Mouse (Mus musculus): Measurements from ENCODE around the gene Agbl4. TPM values are rescaled to one million over a fixed set of nuclear protein-coding genes. Genes with fewer than 3 reads are reported as not detected.

The Agbl4 gene
- polyA plus RNA-seq, 1 experiment = not detected

- Histone ChIP-seq H3K36me3 (ENCODE audit: control insufficient read depth) (no peaks in the 10 kb centered on the region), H3K9me3 (ENCODE audit: control insufficient read depth, low read length) (peaks cover 9% of the 10 kb centered on the region), H3K4me1 (ENCODE audit: control insufficient read depth) (peaks cover 23% of the 10 kb centered on the region), H3K27me3 (ENCODE audit: control insufficient read depth) (no peaks in the 10 kb centered on the region; the same call in 1 of the 2 replicates), H3K4me3 (replicated peaks) (no peak overlapping the region)
- TF ChIP-seq TAL1 (IDR thresholded peaks at IDR 0.05; ENCODE audit: low read length) (no peak), GATA1 (IDR thresholded peaks at IDR 0.05; ENCODE audit: low read length) (no peak)
Measured at GRCm38 (mm10) chr4:111520006-111520405, 1122.5 kb downstream of the Agbl4 start.

DNA sequence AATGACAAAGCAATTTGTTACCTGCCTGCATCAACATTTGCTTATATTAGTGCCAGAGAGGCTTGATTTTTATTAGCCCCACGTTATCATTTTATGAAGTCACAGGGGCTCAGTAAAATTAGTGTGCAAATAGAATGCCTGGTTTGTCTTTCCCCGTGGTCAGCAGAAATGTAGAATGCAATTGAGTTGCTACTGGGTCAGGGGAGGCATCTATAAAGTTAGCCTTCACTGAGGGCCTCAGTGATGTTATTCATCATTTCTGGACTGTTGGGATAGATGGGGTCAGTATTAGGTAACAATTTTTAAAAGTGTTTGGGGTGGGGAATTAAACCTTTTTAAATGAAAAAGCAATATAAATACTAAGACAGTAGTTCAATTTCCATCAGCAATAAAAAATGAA, 1125.5 kb downstream of the Agbl4 start:
- Histone ChIP-seq H3K27me3 (ENCODE audit: control insufficient read depth) (no peaks in the 10 kb centered on the region; the same call in none of the 2 replicates), H3K9me3 (ENCODE audit: control insufficient read depth, low read length) (no peaks in the 10 kb centered on the region), H3K4me3 (replicated peaks) (no peak overlapping the region), H3K36me3 (ENCODE audit: control insufficient read depth) (no peaks in the 10 kb centered on the region), H3K4me1 (ENCODE audit: control insufficient read depth) (peaks cover 7% of the 10 kb centered on the region)
- TF ChIP-seq TAL1 (IDR thresholded peaks at IDR 0.05; ENCODE audit: low read length) = no peak
- no peak for TF ChIP-seq GATA1 (IDR thresholded peaks at IDR 0.05; ENCODE audit: low read length)

GRCm38 (mm10) chr4:111528961-111529360, 1131.5 kb downstream of the Agbl4 start:
- Histone ChIP-seq H3K27me3 (ENCODE audit: control insufficient read depth) (no peaks in the 10 kb centered on the region; the same call in 1 of the 2 replicates), H3K4me3 (replicated peaks) (no peak overlapping the region), H3K36me3 (ENCODE audit: control insufficient read depth) (no peaks in the 10 kb centered on the region), H3K9me3 (ENCODE audit: control insufficient read depth, low read length) (no peaks in the 10 kb centered on the region), H3K4me1 (ENCODE audit: control insufficient read depth) (peaks cover 41% of the 10 kb centered on the region)
- no peak for TF ChIP-seq TAL1 (IDR thresholded peaks at IDR 0.05; ENCODE audit: low read length)
- TF ChIP-seq GATA1 (IDR thresholded peaks at IDR 0.05; ENCODE audit: low read length) = no peak

- Histone ChIP-seq H3K27me3 (ENCODE audit: control insufficient read depth) (no peaks in the 10 kb centered on the region; the same call in 1 of the 2 replicates), H3K36me3 (ENCODE audit: control insufficient read depth) (no peaks in the 10 kb centered on the region), H3K4me3 (replicated peaks) (peak overlapping the region; percentile 36), H3K9me3 (ENCODE audit: control insufficient read depth, low read length) (no peaks in the 10 kb centered on the region), H3K4me1 (ENCODE audit: control insufficient read depth) (peaks cover 41% of the 10 kb centered on the region)
- TF ChIP-seq GATA1 (IDR thresholded peaks at IDR 0.05; ENCODE audit: low read length) = no peak
- no peak for TF ChIP-seq TAL1 (IDR thresholded peaks at IDR 0.05; ENCODE audit: low read length)
Measured at GRCm38 (mm10) chr4:111529996-111530395, 1132.5 kb downstream of the Agbl4 start.

DNA sequence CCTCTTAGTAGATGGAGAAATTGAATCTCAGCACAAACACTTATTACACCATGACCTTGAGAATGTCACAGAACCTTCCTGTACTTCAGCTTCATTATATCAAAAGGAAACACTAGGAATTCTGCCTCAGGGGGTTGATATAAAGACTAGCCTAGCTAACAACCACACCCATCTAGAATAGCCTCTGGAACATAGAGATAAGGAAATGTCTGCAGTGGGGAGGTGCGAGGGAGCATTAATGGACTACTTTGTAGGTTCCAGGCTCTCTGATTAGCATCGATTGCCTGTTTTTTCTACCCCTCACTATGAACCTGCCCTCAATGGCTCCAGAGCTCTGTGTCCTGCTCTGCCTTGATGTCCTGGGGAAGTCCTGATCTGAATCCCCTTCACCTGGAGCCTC, 1133.1 kb downstream of the Agbl4 start:
- Histone ChIP-seq H3K27me3 (ENCODE audit: control insufficient read depth) (no peaks in the 10 kb centered on the region; the same call in 1 of the 2 replicates), H3K36me3 (ENCODE audit: control insufficient read depth) (no peaks in the 10 kb centered on the region), H3K4me3 (replicated peaks) (peak overlapping the region; percentile 36), H3K9me3 (ENCODE audit: control insufficient read depth, low read length) (no peaks in the 10 kb centered on the region), H3K4me1 (ENCODE audit: control insufficient read depth) (peaks cover 41% of the 10 kb centered on the region)
- TF ChIP-seq GATA1 (IDR thresholded peaks at IDR 0.05; ENCODE audit: low read length) (peak; percentile 49), TAL1 (IDR thresholded peaks at IDR 0.05; ENCODE audit: low read length) (peak; percentile 60; the same call in 2 of the 3 replicates)

DNA sequence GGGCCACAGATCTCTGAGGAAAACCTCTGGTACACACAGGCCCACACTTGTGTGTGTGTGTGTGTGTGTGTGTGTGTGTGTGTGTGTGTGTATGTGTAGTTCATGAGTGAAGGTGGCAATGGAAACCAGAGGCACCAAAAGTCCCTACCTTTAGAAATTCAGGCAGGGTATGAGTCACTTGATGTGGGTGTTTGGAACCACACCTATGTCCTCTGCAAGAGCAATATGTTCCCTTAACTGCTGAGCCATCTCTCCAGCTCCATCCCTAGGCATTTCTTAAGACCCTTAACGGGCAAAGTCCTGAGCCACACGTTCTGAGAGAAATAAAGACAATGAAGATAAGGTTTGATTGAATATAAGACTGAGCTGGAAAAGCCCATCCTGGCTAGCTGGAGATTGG, 1147.2 kb downstream of the Agbl4 start:
- Histone ChIP-seq H3K4me1 (ENCODE audit: control insufficient read depth) (no peaks in the 10 kb centered on the region), H3K9me3 (ENCODE audit: control insufficient read depth, low read length) (no peaks in the 10 kb centered on the region; the same call in 1 of the 2 replicates), H3K27me3 (ENCODE audit: control insufficient read depth) (no peaks in the 10 kb centered on the region), H3K36me3 (ENCODE audit: control insufficient read depth) (no peaks in the 10 kb centered on the region), H3K4me3 (replicated peaks) (no peak overlapping the region)
- no peak for TF ChIP-seq TAL1 (IDR thresholded peaks at IDR 0.05; ENCODE audit: low read length)
- TF ChIP-seq GATA1 (IDR thresholded peaks at IDR 0.05; ENCODE audit: low read length) = no peak

- TF ChIP-seq GATA1 (IDR thresholded peaks at IDR 0.05; ENCODE audit: low read length) = no peak
- no peaks in the 10 kb centered on the region for H3K4me1 ChIP-seq (ENCODE audit: control insufficient read depth)
- no peaks in the 10 kb centered on the region for H3K36me3 ChIP-seq (ENCODE audit: control insufficient read depth)
- H3K27me3 ChIP-seq (ENCODE audit: control insufficient read depth) = no peaks in the 10 kb centered on the region
- H3K4me3 ChIP-seq (replicated peaks) = no peak overlapping the region
- no peaks in the 10 kb centered on the region; the same call in 1 of the 2 replicates for H3K9me3 ChIP-seq (ENCODE audit: control insufficient read depth, low read length)
Measured at GRCm38 (mm10) chr4:111546009-111546408, 1148.5 kb downstream of the Agbl4 start.

DNA sequence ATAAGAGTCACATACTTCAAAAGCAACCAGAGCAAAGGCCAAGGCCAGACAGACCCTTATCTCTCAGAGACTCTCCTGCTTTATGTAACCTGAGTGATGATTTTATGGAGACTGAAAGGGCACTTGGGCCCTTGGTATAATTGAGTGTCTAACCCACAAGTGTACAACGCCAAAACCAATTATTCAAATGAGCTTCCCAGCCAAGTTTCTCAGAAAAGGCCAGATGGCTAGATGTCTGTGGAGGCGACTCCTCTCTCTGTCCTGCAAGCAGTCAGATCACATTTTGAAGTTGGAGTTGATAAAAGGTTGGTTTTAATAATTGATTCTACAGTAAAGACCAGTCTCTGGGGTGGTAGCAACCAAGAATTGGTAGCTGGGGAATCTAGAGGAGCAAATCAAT, 1158.0 kb downstream of the Agbl4 start:
- Histone ChIP-seq H3K4me3 (replicated peaks) (no peak overlapping the region), H3K4me1 (ENCODE audit: control insufficient read depth) (no peaks in the 10 kb centered on the region), H3K36me3 (ENCODE audit: control insufficient read depth) (no peaks in the 10 kb centered on the region), H3K27me3 (ENCODE audit: control insufficient read depth) (no peaks in the 10 kb centered on the region), H3K9me3 (ENCODE audit: control insufficient read depth, low read length) (no peaks in the 10 kb centered on the region)
- no peak for TF ChIP-seq GATA1 (IDR thresholded peaks at IDR 0.05; ENCODE audit: low read length)
- no peak for TF ChIP-seq TAL1 (IDR thresholded peaks at IDR 0.05; ENCODE audit: low read length)

- H3K9me3 ChIP-seq (ENCODE audit: control insufficient read depth, low read length) = no peaks in the 10 kb centered on the region
- H3K4me1 ChIP-seq (ENCODE audit: control insufficient read depth) = no peaks in the 10 kb centered on the region
- no peaks in the 10 kb centered on the region for H3K36me3 ChIP-seq (ENCODE audit: control insufficient read depth)
- TF ChIP-seq TAL1 (IDR thresholded peaks at IDR 0.05; ENCODE audit: low read length) (no peak), GATA1 (IDR thresholded peaks at IDR 0.05; ENCODE audit: low read length) (no peak)
- no peak overlapping the region for H3K4me3 ChIP-seq (replicated peaks)
- H3K27me3 ChIP-seq (ENCODE audit: control insufficient read depth) = no peaks in the 10 kb centered on the region
Measured at GRCm38 (mm10) chr4:111577087-111577773, 1179.8 kb downstream of the Agbl4 start.

Data from erythroblast, embryonic 14.5 days (primary cell).